Mouse (Mus musculus) thymus, adult 2 months (tissue): ENCODE results near the gene Dlg1.

ENCODE experiments used
- CTCF ChIP-seq: fragments of 200-500 bp; IDR thresholded peaks from 2 replicates; pipeline ENCODE4 v1.5.1; 2012; ENCODE audit warnings: mild to moderate bottlenecking, control low read depth, low read length, moderate library complexity, borderline replicate concordance; ENCODE audit not compliant: control insufficient read depth, poor library complexity, insufficient read depth; ENCODE audit errors: extremely low read depth
- POLR2A ChIP-seq: fragments of 200-500 bp; IDR thresholded peaks from 2 replicates; pipeline ENCODE4 v1.6.1; 2012; ENCODE audit warnings: mild to moderate bottlenecking, low read length, control low read depth, moderate library complexity; ENCODE audit not compliant: control insufficient read depth, poor library complexity, insufficient read depth; ENCODE audit errors: extremely low read depth

GRCm38 (mm10) chr16:31638393-31638792 lies 24.9 kb upstream of the Dlg1 start:
- TF ChIP-seq CTCF (no peak), POLR2A (no peak)
